Mouse (Mus musculus): ENCODE measurements around the gene Fgfr2.

The Fgfr2 gene

DNA sequence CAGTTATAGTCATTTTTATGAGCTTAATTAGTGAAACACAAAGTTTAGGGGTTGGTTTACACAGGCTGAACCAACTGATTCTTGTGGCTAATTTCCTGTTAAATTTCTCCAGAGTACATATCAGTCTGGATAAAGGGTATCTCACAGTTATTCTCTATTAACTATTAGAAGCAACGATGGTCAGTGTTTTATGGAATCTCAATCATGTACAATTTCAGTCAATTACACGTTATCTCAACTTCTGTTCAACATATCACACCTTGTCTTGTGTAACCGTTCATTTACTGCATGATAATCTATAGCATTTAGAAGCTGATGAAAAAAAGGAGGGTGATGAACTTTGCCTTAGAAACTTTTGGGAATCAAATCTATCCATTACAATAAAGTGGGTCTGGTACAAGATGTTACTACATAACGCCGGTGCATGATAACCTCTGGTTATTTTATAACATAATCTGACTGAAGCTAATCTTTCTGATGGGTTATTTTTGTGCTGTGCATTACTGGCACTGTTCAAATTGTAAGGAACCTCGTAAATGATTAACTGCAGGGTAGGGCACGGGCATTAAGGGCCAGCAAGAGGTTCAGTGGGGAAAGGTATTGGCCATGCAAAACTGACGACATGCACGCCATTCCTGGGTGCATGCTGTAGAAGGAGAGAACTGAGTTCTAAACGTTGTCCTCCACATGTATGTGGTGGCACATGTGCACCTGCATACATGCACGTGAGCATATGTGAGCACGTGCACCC is 2121.0 kb downstream of the Fgfr2 start:
- no peak for DNase-seq (ENCODE audit: low read depth, low spot score)

DNA sequence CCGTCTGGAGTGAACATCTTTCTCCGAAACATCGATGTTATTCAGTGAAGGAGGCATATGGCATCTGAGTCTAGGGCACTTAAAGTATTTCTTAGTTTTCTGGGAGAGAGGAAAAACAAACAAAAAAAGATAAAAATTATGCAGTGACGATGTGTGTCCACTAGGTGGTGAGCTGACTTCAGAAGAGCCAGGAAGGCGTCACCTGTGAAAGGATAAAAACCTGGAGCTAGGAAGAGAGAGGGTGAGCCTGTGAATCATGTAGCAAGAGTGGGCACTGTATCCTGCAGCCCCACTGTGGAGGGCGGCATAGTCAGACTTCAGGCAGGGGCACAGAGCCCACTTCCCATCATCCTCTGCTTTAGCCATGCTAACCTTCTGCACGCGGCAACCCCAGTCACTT is 2129.2 kb downstream of the Fgfr2 start:
- peak; percentile 56 for DNase-seq (ENCODE audit: low read depth, low spot score)

DNA sequence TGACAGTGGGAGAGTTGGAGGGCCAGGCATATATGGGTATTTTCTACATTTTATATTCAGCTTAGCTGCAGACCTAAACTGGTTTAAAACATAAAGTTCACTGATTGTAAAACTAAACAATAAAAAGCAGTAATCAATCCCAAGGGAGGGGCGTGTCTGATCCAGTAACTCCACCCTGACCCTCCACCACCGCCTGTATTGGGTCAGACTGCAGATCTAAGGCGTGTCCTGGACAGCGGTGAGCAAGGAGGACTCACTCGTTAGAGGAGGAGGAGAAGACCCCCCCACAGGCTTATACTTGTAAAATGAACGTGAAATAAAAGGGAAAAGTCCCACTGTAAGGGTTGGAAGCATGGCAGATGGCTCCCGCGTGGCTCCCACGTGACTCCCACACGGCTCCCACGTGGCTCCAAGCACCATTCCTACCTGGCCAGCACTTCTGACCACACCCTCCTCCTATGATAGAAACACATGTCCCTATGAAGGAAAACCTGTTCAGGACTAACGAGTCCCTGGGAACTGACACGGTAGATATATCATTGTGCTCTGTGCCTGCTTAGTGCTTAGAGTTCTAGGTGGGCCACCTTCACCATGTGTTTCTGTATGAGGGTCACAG is 2131.9 kb downstream of the Fgfr2 start:
- DNase-seq (ENCODE audit: low read depth, low spot score), result no peak

DNA sequence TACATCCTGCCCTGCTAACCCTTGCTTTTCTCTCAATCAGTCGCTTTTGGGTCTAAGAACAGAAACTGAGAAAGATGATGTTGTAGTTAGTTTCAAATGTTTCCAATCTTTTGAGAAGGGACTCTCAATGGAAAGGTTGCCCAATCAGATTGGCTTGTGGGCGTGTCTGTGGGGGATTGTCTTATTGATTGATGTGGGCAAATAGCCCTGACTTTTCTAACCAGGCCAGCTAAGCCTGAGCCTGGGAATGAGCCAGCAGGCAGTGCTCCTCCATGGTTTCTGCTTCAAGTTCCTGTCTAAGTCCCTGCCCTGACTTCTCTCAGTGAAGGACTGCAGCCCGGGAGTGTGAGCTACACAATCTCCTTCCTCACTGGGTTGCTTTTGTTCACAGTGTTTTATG is 2133.8 kb downstream of the Fgfr2 start:
- no peak for DNase-seq (ENCODE audit: low read depth, low spot score)

DNA sequence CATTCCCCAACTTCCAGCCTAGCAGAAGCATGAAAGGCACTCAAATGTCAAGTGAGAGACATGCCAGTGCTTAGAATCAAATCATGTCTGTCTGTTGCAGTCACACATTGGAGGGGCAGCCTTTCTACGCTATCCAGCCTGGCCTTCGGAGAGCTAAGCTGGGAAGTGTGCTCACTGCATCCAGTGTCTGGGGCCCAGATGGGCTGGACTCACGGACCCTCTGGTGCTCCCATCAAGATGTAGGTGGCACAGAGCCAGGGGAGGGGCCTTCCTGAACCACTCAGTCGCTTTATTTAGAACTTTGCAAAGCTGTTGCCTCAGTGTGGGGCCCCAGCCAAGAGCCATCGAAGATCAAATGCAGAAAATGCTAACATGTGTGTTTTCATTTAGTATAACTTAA is 2135.0 kb downstream of the Fgfr2 start:
- DNase-seq (ENCODE audit: low read depth, low spot score), result no peak

DNA sequence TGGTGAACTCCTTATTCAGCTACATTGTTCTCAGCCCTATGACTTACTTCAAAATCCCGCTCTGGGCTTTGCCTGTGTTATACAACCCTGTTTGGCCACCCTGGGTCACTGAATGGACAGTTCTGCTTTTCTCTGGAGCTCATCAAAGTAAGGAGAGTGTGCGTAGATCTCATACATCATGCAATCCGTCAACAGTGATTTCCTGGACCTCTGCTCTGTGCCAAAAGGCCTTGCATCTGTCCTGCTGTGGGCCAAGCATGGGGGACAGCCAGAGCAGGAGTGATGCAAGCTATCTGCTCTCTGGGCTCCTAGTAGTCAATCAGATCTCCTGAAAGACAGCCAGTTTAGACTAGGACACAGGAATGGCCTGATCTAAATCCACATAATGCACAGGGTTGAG is 2137.4 kb downstream of the Fgfr2 start:
- DNase-seq (ENCODE audit: low read depth, low spot score), result no peak

DNA sequence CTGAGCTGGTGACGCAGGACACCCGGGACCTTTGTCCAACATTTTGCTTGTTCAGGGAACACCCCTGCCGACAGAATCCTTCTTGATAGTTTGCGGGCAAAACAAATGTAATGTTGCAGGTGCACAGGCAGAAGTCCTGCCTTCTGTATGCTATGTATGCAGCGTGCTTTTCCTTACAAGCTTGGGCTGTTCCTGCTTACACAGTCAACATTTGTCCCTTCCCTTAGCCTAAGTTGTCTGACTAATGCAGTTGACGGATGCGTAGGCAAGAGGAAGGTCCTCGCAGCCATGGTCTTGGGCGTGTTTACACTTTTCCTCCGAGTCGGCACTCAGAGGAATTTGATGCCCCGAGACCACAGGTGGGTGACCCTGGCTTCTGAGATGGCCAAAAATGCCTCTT is 2138.0 kb downstream of the Fgfr2 start:
- no peak for DNase-seq (ENCODE audit: low read depth, low spot score)

DNA sequence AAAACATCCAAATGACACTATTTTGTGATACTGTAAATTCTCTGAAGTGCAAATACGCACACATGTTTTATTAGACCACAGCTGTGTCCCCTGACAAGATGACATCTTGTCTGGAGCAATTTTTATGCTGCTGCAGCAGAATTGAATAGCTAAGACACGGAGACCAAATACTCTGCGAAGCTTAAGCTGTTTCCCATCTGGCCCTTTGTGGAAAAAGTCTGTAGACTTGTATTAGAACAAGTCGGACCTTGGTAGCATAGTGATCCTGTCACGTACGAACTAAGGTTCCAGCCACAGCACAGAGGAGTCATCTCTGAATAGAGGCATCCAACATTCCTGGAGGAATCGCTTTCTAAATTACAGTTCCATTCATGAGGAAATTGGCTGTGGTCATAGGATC is 2138.9 kb downstream of the Fgfr2 start:
- no peak for DNase-seq (ENCODE audit: low read depth, low spot score)

DNA sequence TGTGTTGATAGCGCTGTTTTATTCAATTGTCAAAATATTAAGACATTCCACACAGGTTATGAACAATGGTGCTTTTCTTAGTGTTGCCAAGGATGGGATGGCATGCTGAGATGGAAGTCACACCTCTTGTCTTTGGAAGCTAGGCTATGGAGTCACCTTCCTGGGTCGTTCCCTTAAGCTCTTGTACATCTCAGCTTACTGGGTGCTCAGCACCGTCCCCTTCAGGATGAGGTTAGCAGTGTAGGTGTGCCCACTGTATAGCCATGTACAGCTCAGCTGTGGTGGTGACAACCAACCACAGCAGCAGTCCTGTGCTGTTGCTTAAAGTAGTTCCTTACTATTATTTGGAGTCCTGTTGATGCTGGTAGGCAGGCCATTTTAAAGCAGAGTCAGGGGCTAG is 2140.3 kb downstream of the Fgfr2 start:
- DNase-seq (ENCODE audit: low read depth, low spot score), result peak; percentile 69

DNA sequence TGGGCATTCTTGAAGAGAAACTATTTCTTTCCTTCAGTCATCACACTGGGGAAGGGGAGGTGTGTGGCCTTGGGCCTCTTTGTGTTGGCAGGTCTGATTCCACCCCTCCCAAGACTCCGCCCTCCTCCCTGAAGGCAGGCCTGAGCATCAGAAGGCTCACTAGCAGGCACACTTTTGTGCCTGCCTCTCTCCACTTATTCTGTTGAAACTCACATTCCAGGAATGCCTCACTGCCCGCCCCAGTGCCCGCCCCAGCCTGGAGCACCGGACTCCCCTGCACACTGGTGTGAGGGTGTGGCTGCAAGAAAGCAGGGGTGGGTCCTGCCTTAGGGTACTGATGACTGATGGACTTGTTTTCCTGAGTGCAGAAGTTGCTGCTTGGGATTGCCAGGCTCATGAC is 2140.8 kb downstream of the Fgfr2 start:
- peak; percentile 86 for DNase-seq (ENCODE audit: low read depth, low spot score)

DNA sequence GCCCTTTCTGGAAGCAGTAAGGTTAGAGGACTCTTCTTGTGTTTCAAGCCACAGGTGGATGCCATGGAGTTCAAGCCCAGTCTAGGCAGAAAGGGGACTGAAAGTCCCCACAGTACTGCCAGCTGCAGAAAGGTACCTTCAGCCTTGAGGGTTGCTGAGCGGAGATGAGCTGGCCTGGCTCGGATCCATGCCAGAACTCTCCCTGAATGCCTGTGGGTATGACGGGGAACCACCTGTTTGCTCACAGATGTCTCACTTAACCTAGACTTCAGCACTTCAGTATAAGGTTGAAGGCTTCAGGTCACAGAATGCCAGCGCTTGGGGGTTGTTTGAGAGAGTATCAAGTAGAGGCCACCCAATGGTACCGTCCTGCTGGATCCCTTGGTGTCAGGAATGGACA is 2143.0 kb downstream of the Fgfr2 start:
- no peak for DNase-seq (ENCODE audit: low read depth, low spot score)

DNA sequence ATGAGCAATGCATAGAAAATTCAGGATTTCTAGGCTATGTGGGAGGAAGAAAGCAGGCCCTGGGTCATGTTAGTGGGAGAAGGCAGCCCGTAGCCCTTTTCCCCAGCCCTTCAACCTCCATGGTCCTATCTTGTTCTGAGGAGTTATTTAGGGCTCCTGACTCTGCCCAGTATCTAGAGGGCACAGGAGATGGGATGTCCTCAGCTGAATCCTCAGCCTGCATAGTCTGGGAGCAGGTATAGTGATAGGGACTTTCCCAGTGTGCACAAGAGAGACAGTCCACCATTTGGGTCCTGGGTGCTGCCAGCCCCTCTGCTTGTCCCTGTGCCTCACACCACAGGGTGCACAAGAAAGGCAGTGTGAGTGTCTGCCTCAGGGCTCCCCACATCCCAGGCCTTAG is 2144.6 kb downstream of the Fgfr2 start:
- no peak for DNase-seq (ENCODE audit: low read depth, low spot score)

DNA sequence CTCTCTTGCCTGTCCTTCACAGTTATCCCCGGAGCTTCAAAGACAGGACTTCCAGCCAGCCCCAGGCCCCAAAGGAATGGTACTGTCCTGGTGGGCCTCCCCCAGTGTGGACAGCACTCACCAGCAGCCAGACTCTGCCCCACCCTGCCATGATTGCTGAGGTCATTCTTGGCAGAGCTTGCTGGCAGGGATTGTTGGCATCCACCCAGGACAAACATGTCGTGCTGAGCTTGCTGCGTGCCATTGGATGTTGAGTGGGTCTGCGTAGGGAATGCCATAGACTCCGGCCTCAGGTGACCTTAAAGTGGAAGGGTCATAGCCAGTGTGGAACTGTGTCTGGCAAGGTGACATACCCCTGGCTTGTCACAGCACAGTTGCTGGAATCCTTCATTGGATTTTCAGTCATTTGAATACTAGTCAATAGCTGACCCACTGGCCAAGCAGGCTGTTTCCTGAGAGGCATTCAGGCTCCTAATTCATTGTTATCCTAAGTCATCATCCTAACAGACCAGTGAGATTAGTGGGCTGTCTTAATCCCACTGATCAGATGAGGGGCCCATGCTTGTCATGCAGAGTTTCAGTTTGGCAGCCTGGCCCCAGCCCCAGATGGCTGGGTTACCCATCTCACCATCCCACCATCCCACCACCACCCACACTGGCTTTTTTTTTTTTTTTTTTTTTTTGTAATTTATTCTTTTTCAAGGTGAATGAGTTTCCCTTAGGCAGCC is 2145.2 kb downstream of the Fgfr2 start:
- DNase-seq (ENCODE audit: low read depth, low spot score), result no peak

DNA sequence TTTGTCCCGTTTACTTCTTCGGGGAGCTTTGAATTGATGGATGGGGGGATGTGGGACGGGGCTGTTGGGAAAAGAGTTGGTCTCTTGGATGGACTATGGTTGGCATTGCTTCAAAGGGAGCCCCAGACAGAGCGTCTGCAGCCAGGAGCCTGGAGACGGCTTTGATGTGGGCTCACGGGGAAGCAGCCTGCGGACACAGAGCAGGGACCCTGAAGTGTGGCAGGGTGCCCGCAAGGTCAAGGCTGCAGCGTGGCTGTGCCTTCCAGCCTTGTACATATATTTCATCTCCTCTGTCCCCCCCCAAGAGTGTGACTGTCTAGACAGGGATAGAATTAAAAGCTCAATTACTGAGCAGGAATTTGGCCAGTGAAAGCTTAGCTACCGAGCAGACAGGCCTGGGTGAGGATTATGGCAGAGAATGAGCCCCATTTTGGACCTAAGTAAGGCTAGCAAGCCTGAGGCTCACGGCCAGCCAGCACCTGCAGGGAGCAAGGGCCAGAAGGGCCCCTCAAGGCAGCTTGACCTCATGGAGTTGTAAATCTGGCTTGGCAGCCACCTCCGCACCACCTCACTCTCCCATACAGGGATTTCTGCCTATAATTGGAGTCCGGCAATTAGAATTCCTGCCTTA is 2146.7 kb downstream of the Fgfr2 start:
- no peak for DNase-seq (ENCODE audit: low read depth, low spot score)

DNA sequence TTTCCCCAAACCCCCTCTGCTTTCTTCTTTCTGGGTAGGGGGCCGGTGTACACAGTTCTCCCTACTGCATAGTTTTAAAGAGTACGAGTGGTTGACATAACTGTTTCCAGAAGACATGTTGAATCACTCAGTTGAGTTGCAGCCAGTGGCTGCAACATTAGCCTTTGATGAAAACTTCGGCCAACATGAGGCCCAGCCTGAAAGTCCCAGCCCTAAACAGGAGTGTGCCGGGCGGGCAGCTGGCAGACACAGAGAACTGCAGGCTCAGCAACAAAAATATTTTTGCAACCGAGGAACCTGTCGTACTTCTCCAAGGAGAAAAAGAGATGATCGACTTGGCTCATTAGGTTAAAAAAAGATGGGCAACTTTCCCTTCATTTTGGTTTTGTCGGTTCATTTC is 2150.4 kb downstream of the Fgfr2 start:
- no peak for DNase-seq (ENCODE audit: low read depth, low spot score)

DNA sequence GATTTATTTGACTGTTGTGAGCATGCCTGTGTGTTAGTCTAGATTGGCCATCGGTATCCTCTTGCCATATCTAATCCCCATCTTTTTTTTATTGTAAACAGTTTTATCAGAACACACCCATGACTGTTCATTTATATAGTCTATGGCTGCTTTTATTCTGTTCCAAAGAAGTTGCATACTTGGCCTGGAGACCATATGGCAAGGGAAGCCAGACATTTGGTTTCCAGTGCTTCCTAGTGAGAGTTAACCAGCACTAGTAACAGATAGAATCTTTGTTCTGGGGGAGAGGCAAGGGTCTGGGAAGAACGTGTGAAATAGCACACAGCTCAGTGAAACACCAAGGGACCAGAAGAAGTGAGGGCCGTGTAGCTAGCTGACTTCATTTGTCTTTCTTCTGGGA is 2153.6 kb downstream of the Fgfr2 start:
- DNase-seq (ENCODE audit: low read depth, low spot score), result no peak

DNA sequence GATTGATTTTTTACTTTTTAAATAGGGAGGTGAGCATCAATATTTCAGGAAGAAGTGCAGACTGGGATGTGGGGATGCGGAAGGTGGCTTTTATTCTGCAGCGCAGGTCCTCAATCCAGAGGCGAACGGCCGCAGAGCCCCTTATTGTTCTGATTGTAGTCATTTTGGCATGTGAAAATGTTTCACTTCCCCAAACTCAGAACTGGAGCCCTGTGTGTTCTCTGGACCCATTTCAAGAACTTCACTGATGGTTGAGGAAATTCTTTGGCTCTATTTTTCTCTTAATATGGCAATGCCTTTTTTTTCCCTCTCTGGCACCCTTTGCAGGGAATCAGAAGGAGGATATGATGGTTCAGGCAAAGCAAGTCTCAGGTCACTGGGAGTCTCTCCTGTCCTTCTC is 2154.1 kb downstream of the Fgfr2 start:
- DNase-seq (ENCODE audit: low read depth, low spot score), result no peak

DNA sequence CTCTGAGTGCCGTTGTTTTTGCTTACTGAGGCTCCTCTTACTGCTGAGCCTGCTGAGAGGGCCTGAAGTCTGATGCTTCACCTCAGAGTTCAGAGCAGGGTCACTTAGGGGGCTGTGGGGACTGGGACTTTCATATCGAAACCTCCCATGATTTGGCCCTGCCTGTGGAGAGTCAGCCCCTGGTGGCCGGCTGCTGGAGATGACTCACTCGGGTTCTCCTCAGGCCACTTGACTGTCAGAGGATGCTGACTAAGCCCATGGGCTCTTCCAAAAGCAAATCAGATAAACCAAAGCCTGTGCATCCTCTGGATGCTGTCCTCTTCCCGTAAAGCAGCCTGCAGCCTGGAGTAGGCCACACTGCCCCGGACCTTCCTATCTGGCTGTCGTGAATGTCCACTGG is 2154.6 kb downstream of the Fgfr2 start:
- DNase-seq (ENCODE audit: low read depth, low spot score), result no peak

DNA sequence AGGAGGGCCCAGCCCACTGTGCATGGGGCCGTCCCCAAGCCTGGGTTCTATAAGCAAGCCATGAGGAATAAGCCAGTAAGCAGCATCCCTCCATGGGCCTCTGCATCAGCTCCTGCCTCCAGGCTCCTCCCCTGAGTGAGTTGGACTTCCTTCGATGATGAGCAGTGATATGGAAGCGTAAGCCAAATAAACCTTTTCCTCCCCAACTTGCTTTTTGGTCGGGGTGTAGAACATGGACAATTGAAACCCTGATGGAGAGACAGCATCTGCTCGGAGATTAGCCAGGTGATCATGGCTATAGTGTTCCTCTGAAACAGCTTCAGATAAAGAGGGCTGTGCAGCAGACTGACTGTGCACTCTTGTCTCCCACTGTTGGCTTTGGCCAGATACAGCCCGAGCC is 2155.2 kb downstream of the Fgfr2 start:
- no peak for DNase-seq (ENCODE audit: low read depth, low spot score)

DNA sequence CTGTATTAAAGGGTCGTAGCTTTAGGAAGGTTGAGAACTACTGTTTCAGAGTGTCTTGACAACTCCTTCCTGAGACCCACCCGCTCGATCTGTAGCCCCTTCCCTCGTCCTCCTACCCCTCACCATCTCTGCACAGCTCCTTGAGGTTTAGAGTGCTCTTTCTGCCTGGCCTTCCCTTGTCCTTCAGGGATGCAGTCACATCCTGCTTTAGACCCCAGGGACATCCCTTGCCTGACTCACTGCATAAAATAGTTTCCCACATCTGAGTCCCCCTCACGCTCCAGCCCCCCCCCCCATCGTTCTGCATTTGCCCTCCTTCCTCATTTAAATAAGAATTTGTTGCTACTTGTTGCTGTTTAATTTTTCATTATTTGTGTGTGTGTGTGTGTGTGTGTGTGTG is 2156.3 kb downstream of the Fgfr2 start:
- no peak for DNase-seq (ENCODE audit: low read depth, low spot score)

DNA sequence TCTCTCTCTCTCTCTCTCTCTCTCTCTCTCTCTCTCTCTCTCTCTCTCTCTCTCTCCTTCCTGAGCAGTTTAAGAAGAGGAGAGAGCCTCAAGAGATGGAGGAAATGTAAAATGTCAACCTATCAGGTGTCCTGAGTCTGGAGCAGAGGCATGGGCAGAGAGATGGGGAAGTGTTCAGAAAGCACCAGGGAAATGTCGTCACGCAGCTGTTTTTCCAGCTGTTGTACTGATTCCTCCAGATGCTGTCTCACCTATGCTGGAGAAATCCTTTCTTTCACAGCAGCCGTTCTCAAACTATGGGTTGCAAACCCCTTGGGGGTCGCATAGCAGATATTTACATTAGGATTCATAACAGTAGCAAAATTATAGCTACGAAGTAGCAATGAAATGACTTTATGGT is 2156.7 kb downstream of the Fgfr2 start:
- no peak for DNase-seq (ENCODE audit: low read depth, low spot score)

DNA sequence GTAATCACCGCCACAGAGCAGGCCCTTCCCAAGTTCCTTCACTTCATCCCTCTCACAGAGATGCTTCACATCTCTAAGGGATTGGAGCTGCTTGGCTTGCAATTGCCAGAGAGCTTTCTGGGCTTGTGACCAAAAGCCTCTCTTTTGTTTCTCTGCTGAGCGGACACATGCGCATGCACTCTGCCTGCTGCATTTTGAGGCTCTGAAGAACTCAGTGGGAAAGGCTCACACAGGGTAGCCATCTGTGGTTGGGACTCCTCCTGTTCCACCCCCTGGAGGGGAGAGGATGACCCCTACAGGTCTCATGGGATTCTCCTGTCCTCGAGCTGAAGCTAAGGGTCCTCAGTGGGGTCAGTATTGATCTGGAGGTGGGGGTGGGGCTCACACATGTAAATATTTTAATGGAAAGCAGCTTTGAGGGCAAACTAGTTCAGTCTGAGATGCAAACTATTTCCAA is 2157.2 kb downstream of the Fgfr2 start:
- DNase-seq (ENCODE audit: low read depth, low spot score), result peak; percentile 49

Measured in ES-CJ7 (cell line).